Mouse (Mus musculus) heart, embryonic 13.5 days (tissue): ENCODE measurements around the gene Ergic1. TPM values are rescaled to one million over a fixed set of nuclear protein-coding genes. Genes with fewer than 3 reads are reported as not detected.

ENCODE experiments used
- ATAC-seq: fragments of 200-750 bp; cut with Nextera tagmentation; 2 replicates; pipeline ENCODE4 v1.8.0; 2017; ENCODE audit warnings: moderate TSS enrichment; ENCODE audit not compliant: insufficient number of reproducible peaks, low FRiP score, low TSS enrichment; ENCODE audit errors: extremely low read depth
- H3K27ac ChIP-seq: fragments of 300-500 bp; sonication (generic); replicated peaks from 2 replicates; pipeline ENCODE4 v1.5.1; 2015; ENCODE audit warnings: moderate library complexity, mild to moderate bottlenecking, inconsistent platforms
- H3K27me3 ChIP-seq: fragments of 300-500 bp; sonication (generic); replicated peaks from 2 replicates; pipeline ENCODE4 v1.6.1; 2015; ENCODE audit warnings: mild to moderate bottlenecking, inconsistent platforms
- H3K36me3 ChIP-seq: fragments of 300-500 bp; sonication (generic); 2 replicates; pipeline ENCODE4 v1.6.1; 2015; ENCODE audit warnings: mild to moderate bottlenecking, inconsistent platforms
- H3K4me1 ChIP-seq: fragments of 300-500 bp; sonication (generic); 2 replicates; pipeline ENCODE4 v1.6.1; 2015; ENCODE audit warnings: inconsistent platforms
- H3K4me2 ChIP-seq: fragments of 300-500 bp; sonication (generic); 2 replicates; pipeline ENCODE4 v1.6.1; 2015; ENCODE audit warnings: inconsistent platforms, mild to moderate bottlenecking, moderate library complexity
- H3K4me3 ChIP-seq: fragments of 300-500 bp; sonication (generic); 2 replicates; pipeline ENCODE4 v1.5.1; 2015; ENCODE audit warnings: moderate library complexity, mild to moderate bottlenecking, inconsistent platforms
- H3K9ac ChIP-seq: fragments of 300-500 bp; sonication (generic); 2 replicates; pipeline ENCODE4 v1.6.1; 2015; ENCODE audit warnings: inconsistent platforms, mild to moderate bottlenecking, moderate library complexity
- H3K9me3 ChIP-seq: fragments of 300-500 bp; sonication (generic); 2 replicates; pipeline ENCODE4 v1.6.1; 2016; ENCODE audit warnings: inconsistent platforms
- WGBS: fragments of 180-500 bp; shearing (Covaris S2); methylation state at CpG from one replicate; pipeline ENCODE4 v1.1.7; 2015; ENCODE audit warnings: mixed read lengths; 5-methylcytosine and 5-hydroxymethylcytosine counted together
- polyA plus RNA-seq: library from polyadenylated mRNA; unstranded; fragments of >200 nt; fragmentation: Nextera tagmentation; extraction: Ambion mirVana; gene quantifications from 2 replicates; pipeline ENCODE4 v1.2.1, GENCODE M21; 2015

Gene Ergic1
- polyA plus RNA-seq, 1 experiment from 2014 or later: 103 TPM

- Histone ChIP-seq H3K36me3 (peaks cover 99% of the 10 kb centered on the region), H3K9ac (no peak overlapping the region), H3K4me3 (no peak overlapping the region), H3K4me1 (no peaks in the 10 kb centered on the region), H3K27me3 (no peaks in the 10 kb centered on the region), H3K9me3 (no peaks in the 10 kb centered on the region), H3K4me2 (no peak overlapping the region), H3K27ac (no peak overlapping the region)
- no peak for ATAC-seq
- 96% methylated on average over 3 of the region's 3 CpGs for WGBS
These were observed 67.6 kb downstream of the Ergic1 start for GRCm38 (mm10) chr17:26628936-26629335.

GRCm38 (mm10) chr17:26631811-26632327 is 70.6 kb downstream of the Ergic1 start:
- Histone ChIP-seq H3K27ac (0 out of 2 replicates have a peak overlapping the region, but pooled peaks have one; percentile 24), H3K4me2 (no peak overlapping the region), H3K27me3 (no peaks in the 10 kb centered on the region), H3K36me3 (peaks cover 99% of the 10 kb centered on the region), H3K9ac (no peak overlapping the region), H3K4me3 (no peak overlapping the region), H3K9me3 (no peaks in the 10 kb centered on the region), H3K4me1 (no peaks in the 10 kb centered on the region)
- ATAC-seq: no peak
- 75% methylated on average over 8 of the region's 8 CpGs for WGBS

GRCm38 (mm10) chr17:26633186-26633585 is 71.9 kb downstream of the Ergic1 start:
- WGBS: 84% methylated on average over 9 of the region's 9 CpGs

GRCm38 (mm10) chr17:26633926-26634325 is 72.6 kb downstream of the Ergic1 start:
- no peak overlapping the region for H3K27ac ChIP-seq
- H3K36me3 ChIP-seq: peaks cover 88% of the 10 kb centered on the region
- H3K9me3 ChIP-seq: no peaks in the 10 kb centered on the region
- H3K9ac ChIP-seq: no peak overlapping the region
- H3K4me1 ChIP-seq: 0 out of 2 replicates have a peak, but pooled peaks cover 4% of the 10 kb centered on the region
- no peaks in the 10 kb centered on the region for H3K27me3 ChIP-seq
- H3K4me2 ChIP-seq: no peak overlapping the region
- ATAC-seq: no peak
- H3K4me3 ChIP-seq: no peak overlapping the region
- 81% methylated on average over 9 of the region's 9 CpGs for WGBS

More at GRCm38 (mm10) chr17:26633186-26633585, 71.9 kb downstream of the Ergic1 start:
- Histone ChIP-seq H3K9me3 (no peaks in the 10 kb centered on the region), H3K27me3 (no peaks in the 10 kb centered on the region), H3K4me1 (0 out of 2 replicates have a peak, but pooled peaks cover 4% of the 10 kb centered on the region), H3K9ac (no peak overlapping the region), H3K36me3 (peaks cover 93% of the 10 kb centered on the region), H3K27ac (no peak overlapping the region; the same call in 1 of the 2 replicates), H3K4me3 (no peak overlapping the region), H3K4me2 (no peak overlapping the region)
- ATAC-seq: no peak

GRCm38 (mm10) chr17:26634539-26634938 is 73.2 kb downstream of the Ergic1 start:
- peaks cover 88% of the 10 kb centered on the region for H3K36me3 ChIP-seq
- 84% methylated on average over 7 of the region's 7 CpGs for WGBS

GRCm38 (mm10) chr17:26635951-26636350 is 74.7 kb downstream of the Ergic1 start:
- H3K27ac ChIP-seq: no peak overlapping the region
- H3K9me3 ChIP-seq: no peaks in the 10 kb centered on the region
- H3K9ac ChIP-seq: no peak overlapping the region
- no peaks in the 10 kb centered on the region for H3K27me3 ChIP-seq
- H3K4me3 ChIP-seq: no peak overlapping the region
- 0 out of 2 replicates have a peak, but pooled peaks cover 4% of the 10 kb centered on the region for H3K4me1 ChIP-seq
- H3K36me3 ChIP-seq: peaks cover 88% of the 10 kb centered on the region
- H3K4me2 ChIP-seq: no peak overlapping the region
- WGBS: 83% methylated on average over 7 of the region's 7 CpGs
- ATAC-seq: no peak

More at GRCm38 (mm10) chr17:26634539-26634938, 73.2 kb downstream of the Ergic1 start:
- no peak for ATAC-seq
- H3K4me1 ChIP-seq: 0 out of 2 replicates have a peak, but pooled peaks cover 4% of the 10 kb centered on the region
- H3K4me3 ChIP-seq: no peak overlapping the region
- no peak overlapping the region for H3K4me2 ChIP-seq
- H3K9me3 ChIP-seq: no peaks in the 10 kb centered on the region
- H3K27ac ChIP-seq: no peak overlapping the region
- no peaks in the 10 kb centered on the region for H3K27me3 ChIP-seq
- H3K9ac ChIP-seq: no peak overlapping the region

- no peak overlapping the region for H3K27ac ChIP-seq
- 54% methylated on average over 4 of the region's 4 CpGs for WGBS
- 0 out of 2 replicates have a peak, but pooled peaks cover 4% of the 10 kb centered on the region for H3K4me1 ChIP-seq
- no peaks in the 10 kb centered on the region for H3K27me3 ChIP-seq
- peaks cover 88% of the 10 kb centered on the region for H3K36me3 ChIP-seq
- no peak overlapping the region for H3K4me3 ChIP-seq
- H3K4me2 ChIP-seq: no peak overlapping the region
- H3K9ac ChIP-seq: 0 out of 2 replicates have a peak overlapping the region, but pooled peaks have one; percentile 55
- H3K9me3 ChIP-seq: no peaks in the 10 kb centered on the region
- no peak for ATAC-seq
These were observed 76.6 kb downstream of the Ergic1 start for GRCm38 (mm10) chr17:26637851-26638250.

GRCm38 (mm10) chr17:26638655-26639054 is 77.4 kb downstream of the Ergic1 start:
- WGBS: 13% methylated on average over 7 of the region's 7 CpGs
- no peak overlapping the region for H3K4me2 ChIP-seq
- H3K9ac ChIP-seq: no peak overlapping the region
- H3K27ac ChIP-seq: 0 out of 2 replicates have a peak overlapping the region, but pooled peaks have one; percentile 17
- peaks cover 88% of the 10 kb centered on the region for H3K36me3 ChIP-seq
- 0 out of 2 replicates have a peak, but pooled peaks cover 4% of the 10 kb centered on the region for H3K4me1 ChIP-seq
- no peak overlapping the region for H3K4me3 ChIP-seq
- H3K9me3 ChIP-seq: no peaks in the 10 kb centered on the region
- no peaks in the 10 kb centered on the region for H3K27me3 ChIP-seq
- ATAC-seq: no peak

GRCm38 (mm10) chr17:26639791-26640190 is 78.5 kb downstream of the Ergic1 start:
- Histone ChIP-seq H3K4me3 (no peak overlapping the region), H3K27me3 (no peaks in the 10 kb centered on the region), H3K4me1 (peaks cover 14% of the 10 kb centered on the region), H3K4me2 (no peak overlapping the region), H3K27ac (no peak overlapping the region), H3K9ac (no peak overlapping the region), H3K9me3 (no peaks in the 10 kb centered on the region), H3K36me3 (peaks cover 88% of the 10 kb centered on the region)
- ATAC-seq: no peak
- 80% methylated on average over 2 of the region's 2 CpGs for WGBS

- no peak for ATAC-seq
These were observed 79.0 kb downstream of the Ergic1 start for GRCm38 (mm10) chr17:26640286-26640740.

GRCm38 (mm10) chr17:26643456-26643855 is 82.2 kb downstream of the Ergic1 start:
- Histone ChIP-seq H3K9me3 (no peaks in the 10 kb centered on the region), H3K36me3 (peaks cover 89% of the 10 kb centered on the region), H3K9ac (no peak overlapping the region), H3K4me3 (no peak overlapping the region), H3K4me2 (no peak overlapping the region), H3K27ac (no peak overlapping the region), H3K27me3 (no peaks in the 10 kb centered on the region), H3K4me1 (peaks cover 45% of the 10 kb centered on the region)
- no peak for ATAC-seq
- WGBS: 94% methylated on average over 8 of the region's 8 CpGs

More at GRCm38 (mm10) chr17:26640286-26640740, 79.0 kb downstream of the Ergic1 start:
- Histone ChIP-seq H3K27ac (no peak overlapping the region), H3K4me3 (no peak overlapping the region), H3K4me2 (no peak overlapping the region), H3K9me3 (no peaks in the 10 kb centered on the region), H3K36me3 (peaks cover 88% of the 10 kb centered on the region), H3K9ac (no peak overlapping the region), H3K4me1 (peaks cover 19% of the 10 kb centered on the region), H3K27me3 (no peaks in the 10 kb centered on the region)
- WGBS: 87% methylated on average over 3 of the region's 3 CpGs

GRCm38 (mm10) chr17:26643993-26644392 is 82.7 kb downstream of the Ergic1 start:
- Histone ChIP-seq H3K27ac (no peak overlapping the region), H3K9ac (no peak overlapping the region), H3K4me2 (no peak overlapping the region), H3K4me3 (no peak overlapping the region), H3K36me3 (peaks cover 92% of the 10 kb centered on the region), H3K4me1 (peaks cover 45% of the 10 kb centered on the region), H3K9me3 (no peaks in the 10 kb centered on the region), H3K27me3 (no peaks in the 10 kb centered on the region)
- ATAC-seq: no peak
- 94% methylated on average over 2 of the region's 2 CpGs for WGBS
